Mouse (Mus musculus) brain, embryonic 14.5 days (tissue): Measurements from ENCODE around the gene Gna13.

Experiments
- CTCF ChIP-seq: fragments of 200-500 bp; IDR thresholded peaks from 2 replicates; pipeline ENCODE4 v1.5.1; 2012; ENCODE audit warnings: inconsistent platforms, mild to moderate bottlenecking, moderate library complexity, borderline replicate concordance; ENCODE audit not compliant: insufficient read depth, insufficient read length; ENCODE audit errors: extremely low read depth
- POLR2A ChIP-seq: fragments of 200-500 bp; IDR thresholded peaks from 2 replicates; pipeline ENCODE4 v1.6.1; 2012; ENCODE audit warnings: mild to moderate bottlenecking, inconsistent platforms, borderline replicate concordance; ENCODE audit not compliant: poor library complexity, insufficient read depth, insufficient read length, severe bottlenecking; ENCODE audit errors: extremely low read depth

GRCm38 (mm10) chr11:109343991-109344599 lies 18.5 kb upstream of the Gna13 start:
- TF ChIP-seq CTCF (peak; percentile 52), POLR2A (no peak)
